Comparison of ENCODE assay signal across 25 mouse cellular contexts in the genomic region with DNA sequence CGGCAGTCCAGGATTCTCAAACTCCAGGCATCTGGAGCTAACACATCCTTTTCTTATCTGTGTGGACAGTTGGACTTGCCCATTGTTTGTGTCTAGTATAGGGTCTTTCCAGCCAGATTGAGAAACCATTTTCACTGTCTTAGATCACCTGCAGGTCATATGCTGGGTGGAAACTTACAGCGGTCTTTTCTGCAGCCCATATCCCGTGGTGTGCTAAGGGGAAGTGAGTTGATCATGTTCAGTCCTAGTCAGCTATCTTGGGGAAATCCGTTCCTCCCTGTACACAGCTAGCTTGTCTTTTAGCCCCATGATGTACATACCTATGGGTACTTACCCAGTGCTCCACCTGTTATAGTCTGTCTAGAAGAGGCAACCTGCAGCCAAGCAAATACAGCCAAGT. TPM values are rescaled to one million over a fixed set of nuclear protein-coding genes. Genes with fewer than 3 reads are reported as not detected.
"Had no signal": no experiment of that assay in that cellular context is flagged by ENCODE, and none has a peak within 500 bp of the region (broad histone marks: within the 10 kb centered on the region; RNA-seq: fewer than 3 reads in every experiment).

No protein-coding gene starts in this region.

- H3K4me3 ChIP-seq: heart, adult 2 months; heart, embryonic 13.5 days; heart, embryonic 15.5 days; hindbrain, embryonic 13.5 days; hindbrain, embryonic 15.5 days; intestine, embryonic 15.5 days; layer of hippocampus, adult 2 months; limb, embryonic 13.5 days; limb, embryonic 15.5 days; liver, embryonic 12.5 days had no signal

- H3K4me2 ChIP-seq: heart, embryonic 11.5 days; heart, embryonic 13.5 days; heart, embryonic 15.5 days; hindbrain, embryonic 13.5 days; hindbrain, embryonic 15.5 days; intestine, embryonic 15.5 days; limb, embryonic 13.5 days; limb, embryonic 15.5 days; liver, embryonic 12.5 days had no signal

- H3K9ac ChIP-seq: heart, embryonic 13.5 days; heart, embryonic 15.5 days; hindbrain, embryonic 13.5 days; hindbrain, embryonic 15.5 days; intestine, embryonic 15.5 days; limb, embryonic 13.5 days; limb, embryonic 15.5 days; liver, embryonic 12.5 days had no signal

- H3K27ac ChIP-seq: heart, adult 2 months; heart, embryonic 13.5 days; heart, embryonic 15.5 days; hindbrain, embryonic 13.5 days; hindbrain, embryonic 15.5 days; hindbrain, postnatal 0 days; intestine, embryonic 15.5 days; layer of hippocampus, adult 2 months; limb, embryonic 13.5 days; limb, embryonic 15.5 days; liver, embryonic 12.5 days had no signal

- H3K36me3 ChIP-seq: heart, embryonic 13.5 days; heart, embryonic 15.5 days; hindbrain, embryonic 13.5 days; hindbrain, embryonic 15.5 days; intestine, embryonic 15.5 days; limb, embryonic 13.5 days; limb, embryonic 15.5 days; liver, embryonic 12.5 days had no signal

- DNase-seq: gastrocnemius, postnatal 14 days; gastrocnemius, postnatal 36 days; heart, adult 2 months; heart, postnatal 14 days; heart, postnatal 36 days; kidney, adult 18-20 months; kidney, adult 8-10 months; kidney, postnatal 10 days; kidney, postnatal 25 days; kidney, postnatal 4 days; layer of hippocampus, postnatal 36 days; left cerebral cortex, postnatal 4 days had no signal

- H3K9me3 ChIP-seq: heart, embryonic 13.5 days; heart, embryonic 15.5 days; hindbrain, embryonic 13.5 days; hindbrain, embryonic 15.5 days; intestine, embryonic 15.5 days; limb, embryonic 13.5 days; limb, embryonic 15.5 days; liver, embryonic 12.5 days had no signal

RNA-seq across cellular contexts. Expression of gene Gng4, which starts 4.2 kb away (rescaled TPM):
- total RNA-seq: hematopoietic stem cell, adult 5-6 weeks; liver, adult 2 months had no signal
- polyA plus RNA-seq: liver, adult 2 months; liver, embryonic 12.5 days had no signal
